Mouse (Mus musculus) liver (tissue): ENCODE measurements around the gene Banf2.

Experiments
- DNase-seq: peaks from one replicate; pipeline ENCODE4 v3.0.0-alpha.2; 2020; ENCODE audit warnings: mixed read lengths

Gene Banf2

GRCm38 (mm10) chr2:144032664-144033063 is at the start of gene Banf2:
Banf2 (plus strand) TSS chr2:144033059.
- no peak for DNase-seq

GRCm38 (mm10) chr2:143983482-143983881 is 49.4 kb upstream of the Banf2 start:
- no peak for DNase-seq

- DNase-seq, result no peak
Measured at GRCm38 (mm10) chr2:143987485-143987884, 45.4 kb upstream of the Banf2 start.

- no peak for DNase-seq
Measured at GRCm38 (mm10) chr2:143988016-143988415, 44.8 kb upstream of the Banf2 start.

- DNase-seq, result no peak
Measured at GRCm38 (mm10) chr2:143990997-143991396, 41.9 kb upstream of the Banf2 start.

- DNase-seq, result no peak
Measured at GRCm38 (mm10) chr2:143991964-143992672, 40.7 kb upstream of the Banf2 start.

GRCm38 (mm10) chr2:143992977-143993376 is 39.9 kb upstream of the Banf2 start:
- DNase-seq, result no peak

- DNase-seq, result no peak
Measured at GRCm38 (mm10) chr2:144002229-144002984, 30.5 kb upstream of the Banf2 start.

- no peak for DNase-seq
Measured at GRCm38 (mm10) chr2:144003544-144003943, 29.3 kb upstream of the Banf2 start.

GRCm38 (mm10) chr2:144005166-144005955 is 27.5 kb upstream of the Banf2 start:
- no peak for DNase-seq

- no peak for DNase-seq
Measured at GRCm38 (mm10) chr2:144006686-144007085, 26.2 kb upstream of the Banf2 start.

- DNase-seq, result no peak
Measured at GRCm38 (mm10) chr2:144007211-144007610, 25.6 kb upstream of the Banf2 start.

GRCm38 (mm10) chr2:144009081-144009480 is 23.8 kb upstream of the Banf2 start:
- DNase-seq, result no peak

- peak; percentile 57 for DNase-seq
Measured at GRCm38 (mm10) chr2:144009551-144010281, 23.1 kb upstream of the Banf2 start.

GRCm38 (mm10) chr2:144010282-144011044 is 22.4 kb upstream of the Banf2 start:
- DNase-seq, result peak; percentile 90

GRCm38 (mm10) chr2:144011080-144011551 is 21.7 kb upstream of the Banf2 start, which contains the start of gene Rrbp1:
Rrbp1 (minus strand) TSS chr2:144011263.
- peak; percentile 99 for DNase-seq

GRCm38 (mm10) chr2:144014051-144014450 is 18.8 kb upstream of the Banf2 start:
- peak; percentile 56 for DNase-seq

GRCm38 (mm10) chr2:144014481-144014880 is 18.4 kb upstream of the Banf2 start:
- DNase-seq, result no peak

- DNase-seq, result no peak
Measured at GRCm38 (mm10) chr2:144015861-144016260, 17.0 kb upstream of the Banf2 start.

- DNase-seq, result no peak
Measured at GRCm38 (mm10) chr2:144019971-144020370, 12.9 kb upstream of the Banf2 start.

- DNase-seq, result no peak
Measured at GRCm38 (mm10) chr2:144022441-144022840, 10.4 kb upstream of the Banf2 start.

GRCm38 (mm10) chr2:144025361-144025760 is 7.5 kb upstream of the Banf2 start:
- no peak for DNase-seq
